Mouse (Mus musculus) heart, embryonic 12.5 days (tissue): ENCODE measurements around the gene Pou2f1. TPM values are rescaled to one million over a fixed set of nuclear protein-coding genes. Genes with fewer than 3 reads are reported as not detected.

Experiments used
- ATAC-seq: fragments of 200-750 bp; cut with Nextera tagmentation; 2 replicates; pipeline ENCODE4 v1.8.0; 2017; ENCODE audit warnings: moderate TSS enrichment, moderate library complexity; ENCODE audit not compliant: insufficient number of reproducible peaks, low FRiP score
- H3K27ac ChIP-seq: fragments of 300-500 bp; sonication (generic); 2 replicates; pipeline ENCODE4 v1.5.1; 2016; ENCODE audit warnings: mild to moderate bottlenecking, moderate library complexity; ENCODE audit not compliant: poor library complexity, severe bottlenecking
- H3K27me3 ChIP-seq: fragments of 300-500 bp; sonication (generic); replicated peaks from 2 replicates; pipeline ENCODE4 v1.6.1; 2016; ENCODE audit warnings: mild to moderate bottlenecking, moderate library complexity
- H3K36me3 ChIP-seq: fragments of 300-500 bp; sonication (generic); 2 replicates; pipeline ENCODE4 v1.6.1; 2016; ENCODE audit warnings: mild to moderate bottlenecking, moderate library complexity
- H3K4me1 ChIP-seq: fragments of 300-500 bp; sonication (generic); replicated peaks from 2 replicates; pipeline ENCODE4 v1.6.1; 2016; ENCODE audit warnings: mild to moderate bottlenecking
- H3K4me2 ChIP-seq: fragments of 300-500 bp; sonication (generic); 2 replicates; pipeline ENCODE4 v1.6.1; 2016; ENCODE audit warnings: mild to moderate bottlenecking, moderate library complexity
- H3K4me3 ChIP-seq: fragments of 300-500 bp; sonication (generic); 2 replicates; pipeline ENCODE4 v1.5.1; 2016; ENCODE audit warnings: mild to moderate bottlenecking
- H3K9ac ChIP-seq: fragments of 300-500 bp; sonication (generic); 2 replicates; pipeline ENCODE4 v1.6.1; 2016; ENCODE audit warnings: mild to moderate bottlenecking, moderate library complexity
- H3K9me3 ChIP-seq: fragments of 300-500 bp; sonication (generic); replicated peaks from 2 replicates; pipeline ENCODE4 v1.6.1; 2016; ENCODE audit warnings: mild to moderate bottlenecking, moderate library complexity
- WGBS: fragments of 180-500 bp; shearing (Covaris S2); methylation state at CpG from one replicate; pipeline ENCODE4 v1.1.7; 2016; 5-methylcytosine and 5-hydroxymethylcytosine counted together
- polyA plus RNA-seq: library from polyadenylated mRNA; unstranded; fragments of >200 nt; fragmentation: Nextera tagmentation; extraction: Ambion mirVana; gene quantifications from 2 replicates; pipeline ENCODE4 v1.2.1, GENCODE M21; 2016

Gene Pou2f1
- polyA plus RNA-seq, 1 experiment from 2014 or later, result 11.9 TPM

DNA sequence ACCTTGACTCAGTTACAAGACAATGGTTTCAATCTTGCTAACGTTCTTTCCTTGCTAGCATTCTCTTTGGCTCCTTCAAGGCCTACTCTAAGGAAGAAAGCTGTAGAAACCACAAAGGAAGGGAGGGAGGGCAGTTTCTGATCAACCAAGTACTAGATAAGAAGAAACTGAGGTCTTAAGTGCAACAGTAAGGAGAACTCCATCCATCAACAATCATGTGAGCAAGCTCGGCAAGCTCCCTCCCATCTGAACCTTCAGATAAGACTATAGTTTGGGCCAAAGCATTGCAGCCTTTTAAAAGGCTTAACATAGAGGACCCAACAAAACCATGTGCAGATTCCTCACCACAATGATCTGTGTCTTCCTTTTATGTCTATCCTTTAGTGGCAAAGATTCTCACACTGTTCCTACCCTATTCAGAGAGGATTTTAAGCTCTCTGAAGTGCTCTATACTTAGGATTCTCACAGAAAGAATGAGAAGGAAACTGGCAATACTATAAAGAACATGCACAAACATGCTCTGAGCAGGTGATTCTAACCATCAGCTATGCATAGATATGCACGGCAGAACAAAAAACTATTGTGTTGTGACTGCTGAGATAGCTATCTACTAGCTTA is 16.6 kb downstream of the Pou2f1 start:
- no peaks in the 10 kb centered on the region for H3K9me3 ChIP-seq
- H3K4me2 ChIP-seq, result no peak overlapping the region
- no peaks in the 10 kb centered on the region for H3K36me3 ChIP-seq
- no peaks in the 10 kb centered on the region for H3K27me3 ChIP-seq
- ATAC-seq, result no peak
- H3K4me3 ChIP-seq, result no peak overlapping the region
- H3K9ac ChIP-seq, result no peak overlapping the region
- 54% methylated on average over 3 of the region's 3 CpGs for WGBS
- H3K4me1 ChIP-seq, result peaks cover 15% of the 10 kb centered on the region
- no peak overlapping the region for H3K27ac ChIP-seq

DNA sequence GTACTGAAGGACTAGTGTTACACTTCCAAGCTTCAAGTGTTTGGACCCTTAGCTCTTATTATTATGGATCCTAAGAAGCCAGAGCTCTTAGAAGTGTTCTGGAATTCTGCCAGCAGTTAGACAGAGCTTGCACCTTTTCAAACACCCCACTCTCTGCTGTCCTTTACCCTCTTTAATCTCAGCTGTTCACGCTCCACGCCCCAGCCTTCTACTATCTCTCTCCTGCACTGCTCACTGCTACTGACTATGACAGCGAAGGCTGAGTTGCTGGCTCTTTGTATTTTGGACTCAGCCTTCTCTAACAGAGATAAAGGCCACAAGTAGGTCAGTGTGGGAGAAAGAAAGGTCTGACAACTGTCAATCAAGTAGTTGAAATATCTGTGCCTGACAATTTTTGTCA is 17.3 kb downstream of the Pou2f1 start:
- Histone ChIP-seq H3K4me3 (no peak overlapping the region), H3K9ac (no peak overlapping the region), H3K4me1 (peaks cover 15% of the 10 kb centered on the region), H3K27me3 (no peaks in the 10 kb centered on the region), H3K9me3 (no peaks in the 10 kb centered on the region), H3K4me2 (peak overlapping the region; percentile 7; the same call in 1 of the 2 replicates), H3K36me3 (no peaks in the 10 kb centered on the region), H3K27ac (peak overlapping the region; percentile 34; the same call in 1 of the 2 replicates)
- ATAC-seq, result peak; percentile 84
- 27% methylated on average over 3 of the region's 3 CpGs for WGBS

DNA sequence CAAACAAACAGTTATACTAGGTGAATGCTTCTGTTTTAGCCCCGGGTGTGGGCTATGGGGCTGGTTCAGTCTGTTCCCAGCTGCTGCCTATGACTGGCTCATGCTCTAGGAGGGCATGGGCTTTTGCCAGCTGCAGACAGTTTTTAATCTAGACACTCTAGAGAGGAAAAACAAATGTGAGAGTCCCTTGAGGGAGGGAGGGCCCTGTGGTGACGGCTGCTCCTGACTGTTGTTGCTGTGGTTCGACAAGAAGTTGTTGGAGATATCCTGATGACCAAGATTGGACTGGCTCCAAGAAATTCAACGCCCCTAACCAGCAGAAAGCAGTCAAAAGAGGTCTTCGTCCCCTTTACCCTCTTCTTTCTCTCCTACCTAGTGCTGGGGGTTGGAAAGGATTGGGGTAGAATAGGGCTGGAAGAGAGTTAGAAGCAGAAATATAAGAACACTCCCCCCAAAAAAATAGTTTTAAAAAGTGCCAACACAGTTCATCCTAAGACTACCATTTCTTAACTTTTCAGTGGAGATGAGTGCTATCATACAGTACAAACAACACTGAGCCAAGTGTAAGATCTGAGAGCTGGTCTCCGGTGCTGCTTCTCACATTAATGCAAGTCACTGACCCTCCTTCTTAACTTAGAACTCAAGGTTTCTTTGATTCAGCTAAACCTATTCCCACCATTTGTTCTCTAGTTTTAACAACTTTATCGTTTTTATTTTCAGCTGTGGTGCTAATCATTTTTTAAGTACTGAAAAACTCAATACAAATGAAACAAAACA is 25.6 kb downstream of the Pou2f1 start:
- 24% methylated on average over 7 of the region's 7 CpGs for WGBS
- Histone ChIP-seq H3K27ac (peak overlapping the region; percentile 41; the same call in 1 of the 2 replicates), H3K4me2 (peak overlapping the region; percentile 5; the same call in 1 of the 2 replicates), H3K27me3 (no peaks in the 10 kb centered on the region), H3K9ac (no peak overlapping the region), H3K4me1 (peaks cover 16% of the 10 kb centered on the region), H3K36me3 (no peaks in the 10 kb centered on the region), H3K4me3 (no peak overlapping the region), H3K9me3 (no peaks in the 10 kb centered on the region)
- no peak; the same call in 1 of the 2 replicates for ATAC-seq

DNA sequence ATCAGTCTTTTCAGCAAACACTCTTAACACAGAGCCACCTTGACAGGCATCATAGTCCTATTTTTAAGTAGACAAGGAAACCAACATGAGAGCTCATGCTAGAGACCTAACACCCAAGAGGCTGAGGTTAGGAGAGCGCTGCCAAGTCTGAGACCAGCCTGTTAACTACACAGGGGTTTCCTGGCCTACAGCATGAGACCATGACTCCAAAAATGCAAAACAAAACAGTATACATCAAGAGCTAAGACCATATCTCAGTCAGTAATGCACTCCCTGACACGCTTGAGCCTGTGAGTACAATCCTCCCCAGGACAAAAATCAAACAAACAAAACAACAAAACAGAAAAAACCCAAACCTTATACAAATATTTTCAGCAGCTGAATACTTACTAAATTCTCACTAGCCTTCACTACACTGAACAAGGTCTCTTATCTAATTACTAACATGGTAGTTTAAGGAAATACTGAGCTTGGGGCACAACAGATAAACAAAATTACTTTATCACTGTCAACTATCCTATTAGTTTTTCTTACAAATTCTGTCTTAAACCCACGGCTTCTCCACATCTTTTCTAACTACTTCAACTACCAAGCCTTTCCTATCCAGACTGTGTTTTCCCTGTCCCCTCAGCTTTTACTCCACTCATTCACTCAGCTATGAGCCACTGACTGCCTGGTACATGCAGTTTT is 33.3 kb downstream of the Pou2f1 start:
- Histone ChIP-seq H3K27me3 (no peaks in the 10 kb centered on the region), H3K27ac (no peak overlapping the region), H3K4me1 (0 out of 2 replicates have a peak, but pooled peaks cover 8% of the 10 kb centered on the region), H3K4me3 (no peak overlapping the region), H3K9me3 (no peaks in the 10 kb centered on the region), H3K36me3 (peaks cover 4% of the 10 kb centered on the region; the same call in 1 of the 2 replicates), H3K4me2 (no peak overlapping the region), H3K9ac (no peak overlapping the region)
- WGBS, result 78% methylated on average over 3 of the region's 3 CpGs
- no peak for ATAC-seq

DNA sequence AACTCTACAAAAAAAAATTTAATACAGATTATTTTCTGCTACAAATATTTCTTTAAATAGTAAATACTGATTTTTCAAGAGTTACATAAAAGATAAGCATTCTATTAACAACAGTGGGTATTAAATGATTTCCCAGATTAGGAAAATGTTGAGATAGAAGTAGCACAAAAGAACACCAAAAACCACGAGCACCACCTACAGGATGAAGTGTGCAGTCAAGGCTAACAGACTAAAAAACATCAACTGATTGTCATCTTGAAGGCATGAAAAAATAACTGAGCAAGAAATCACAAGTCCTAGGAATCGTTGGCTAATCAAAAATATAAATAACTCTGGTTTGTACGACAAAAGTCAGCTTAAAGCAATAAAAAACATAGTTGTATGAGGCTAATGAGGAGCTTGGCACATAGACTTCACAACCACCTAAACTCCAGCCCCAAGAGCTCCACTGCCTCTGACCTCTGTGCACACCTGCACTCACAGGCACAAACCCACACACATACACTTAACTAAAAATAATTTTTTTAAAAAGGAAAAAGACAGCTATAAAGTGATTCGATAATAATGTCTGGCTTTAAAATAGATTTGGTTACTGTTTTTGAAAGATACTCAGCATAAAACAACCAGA is 35.3 kb downstream of the Pou2f1 start:
- ATAC-seq, result no peak
- Histone ChIP-seq H3K36me3 (peaks cover 4% of the 10 kb centered on the region; the same call in 1 of the 2 replicates), H3K27ac (no peak overlapping the region), H3K4me2 (no peak overlapping the region), H3K4me3 (no peak overlapping the region), H3K9ac (no peak overlapping the region), H3K4me1 (peaks cover 11% of the 10 kb centered on the region; the same call in 1 of the 2 replicates), H3K9me3 (no peaks in the 10 kb centered on the region), H3K27me3 (no peaks in the 10 kb centered on the region)
- 45% methylated on average over 4 of the region's 4 CpGs for WGBS

DNA sequence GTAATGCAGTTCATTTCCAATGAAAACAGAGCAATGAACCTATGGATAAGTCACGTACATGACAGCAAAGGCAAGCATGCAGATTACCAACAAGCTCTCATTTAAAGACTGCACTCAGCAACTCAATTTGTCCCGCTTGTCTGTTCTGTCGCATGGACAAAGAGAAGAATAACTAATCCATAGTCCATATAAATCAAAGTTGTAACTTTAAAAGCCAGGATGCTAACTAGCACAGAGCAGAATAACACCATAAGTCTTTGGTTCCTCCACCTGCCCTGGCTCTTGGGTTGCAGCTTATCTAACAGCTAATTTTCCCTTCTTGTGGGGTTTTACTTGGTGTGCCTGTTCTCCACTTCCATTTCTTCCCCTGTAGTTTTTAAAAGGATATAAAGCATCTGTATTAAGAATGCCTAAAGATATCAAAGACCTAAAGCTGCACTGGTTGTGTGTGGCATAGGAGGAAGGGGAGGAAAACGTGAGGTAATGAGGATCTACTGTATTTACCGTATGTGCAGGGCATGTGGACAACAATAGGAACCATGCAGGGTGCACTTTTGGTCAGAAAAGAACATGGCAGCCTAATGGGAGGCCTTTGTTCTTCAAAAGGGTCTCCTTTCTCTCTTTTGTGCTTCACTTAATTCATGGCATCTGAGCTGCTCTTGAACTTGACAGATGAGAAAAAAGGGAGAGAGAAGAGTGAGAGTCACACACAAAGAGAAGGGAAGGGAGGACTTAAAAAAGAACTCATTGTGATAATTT is 36.1 kb downstream of the Pou2f1 start:
- H3K4me2 ChIP-seq, result no peak overlapping the region
- H3K4me3 ChIP-seq, result no peak overlapping the region
- no peak overlapping the region for H3K9ac ChIP-seq
- H3K9me3 ChIP-seq, result no peaks in the 10 kb centered on the region
- peaks cover 4% of the 10 kb centered on the region; the same call in 1 of the 2 replicates for H3K36me3 ChIP-seq
- ATAC-seq, result no peak
- no peaks in the 10 kb centered on the region for H3K27me3 ChIP-seq
- H3K4me1 ChIP-seq, result peaks cover 17% of the 10 kb centered on the region
- 80% methylated on average over 5 of the region's 5 CpGs for WGBS
- no peak overlapping the region for H3K27ac ChIP-seq

DNA sequence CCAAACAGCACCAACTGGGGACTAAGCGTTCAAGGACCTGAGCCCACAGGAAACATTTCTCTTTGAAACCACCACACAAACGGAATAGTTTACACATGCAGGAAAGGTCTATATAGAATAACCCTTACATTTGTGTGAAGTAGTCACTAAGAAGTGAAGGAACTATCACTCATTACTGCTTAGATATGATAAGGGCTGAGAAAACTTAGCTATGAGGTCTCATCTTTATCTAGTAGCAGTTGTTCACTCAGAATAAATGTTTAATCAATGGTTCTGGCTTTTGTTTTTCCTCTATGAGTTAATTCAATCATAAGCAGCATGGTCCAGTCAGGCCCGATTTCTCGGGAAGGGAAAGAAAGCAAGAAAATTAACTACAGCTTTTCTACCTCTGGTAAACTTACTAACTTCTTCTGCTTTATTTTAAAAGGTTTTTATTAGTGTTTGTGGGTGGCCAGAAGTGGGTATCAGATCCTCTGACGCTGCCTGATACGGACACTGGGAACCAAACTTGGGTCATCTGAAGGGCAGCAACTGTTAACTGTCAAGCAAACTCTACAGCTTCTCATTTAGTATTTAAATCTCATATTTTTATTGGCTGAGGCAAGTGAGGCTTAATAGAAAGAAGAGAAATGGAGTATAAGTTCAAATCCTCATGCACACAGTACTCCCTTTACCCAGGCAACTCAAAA is 40.7 kb downstream of the Pou2f1 start:
- Histone ChIP-seq H3K4me1 (peaks cover 36% of the 10 kb centered on the region), H3K36me3 (no peaks in the 10 kb centered on the region), H3K9ac (no peak overlapping the region), H3K27ac (no peak overlapping the region), H3K27me3 (no peaks in the 10 kb centered on the region), H3K4me2 (no peak overlapping the region), H3K4me3 (no peak overlapping the region), H3K9me3 (no peaks in the 10 kb centered on the region)
- no peak for ATAC-seq
- 60% methylated on average over 6 of the region's 6 CpGs for WGBS

DNA sequence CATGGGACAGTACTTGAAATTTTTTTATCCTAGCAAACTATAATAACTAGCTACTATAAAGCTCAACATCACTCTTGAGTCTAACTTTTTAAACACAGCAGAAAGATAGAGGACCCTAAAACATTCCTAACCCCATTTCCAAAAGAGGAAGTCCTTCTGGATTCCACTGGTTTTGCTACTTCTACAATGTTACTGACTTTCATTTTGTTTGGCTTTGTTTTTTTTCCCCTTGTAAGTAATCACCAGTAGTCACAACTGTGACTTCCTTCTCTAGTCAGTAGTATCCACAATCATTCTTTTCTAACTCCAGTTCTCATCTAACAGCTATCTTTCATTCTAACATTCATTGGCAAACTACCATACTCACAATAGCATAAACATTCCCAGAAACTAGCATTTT is 44.3 kb downstream of the Pou2f1 start:
- no peaks in the 10 kb centered on the region for H3K27me3 ChIP-seq
- no peaks in the 10 kb centered on the region for H3K36me3 ChIP-seq
- no peak overlapping the region for H3K4me3 ChIP-seq
- no peak overlapping the region for H3K4me2 ChIP-seq
- H3K9ac ChIP-seq, result no peak overlapping the region
- ATAC-seq, result no peak
- H3K4me1 ChIP-seq, result peaks cover 28% of the 10 kb centered on the region
- no peaks in the 10 kb centered on the region for H3K9me3 ChIP-seq
- H3K27ac ChIP-seq, result no peak overlapping the region

DNA sequence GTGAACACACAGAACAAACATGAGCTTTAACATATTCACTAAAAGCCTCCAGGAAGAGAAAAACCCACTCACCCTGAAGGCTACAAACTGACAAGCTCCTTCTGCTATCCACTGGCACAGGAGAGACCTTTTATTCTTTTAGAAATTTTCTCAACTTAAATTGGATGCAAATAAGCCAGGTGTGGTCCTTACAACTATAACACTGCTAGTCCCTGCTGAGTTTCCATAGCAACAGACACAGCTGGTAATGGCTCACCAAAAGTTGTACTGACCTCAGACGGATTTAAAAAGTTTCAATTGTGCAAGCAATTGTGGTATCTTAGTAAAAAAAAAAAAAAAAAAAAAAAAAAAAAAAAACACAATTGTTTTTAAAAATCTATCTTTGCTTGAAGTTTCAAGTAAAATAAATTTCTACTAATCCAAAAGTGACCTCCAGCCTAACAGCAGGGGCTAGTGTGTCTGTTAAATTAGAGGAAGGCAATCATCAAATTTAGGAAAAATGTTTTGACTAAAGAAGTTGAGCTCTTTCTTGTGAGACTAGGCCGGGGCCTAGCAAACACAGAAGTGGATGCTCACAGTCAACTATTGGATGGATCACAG is 54.2 kb downstream of the Pou2f1 start:
- H3K9me3 ChIP-seq, result no peaks in the 10 kb centered on the region
- no peak overlapping the region for H3K27ac ChIP-seq
- H3K36me3 ChIP-seq, result no peaks in the 10 kb centered on the region
- no peak for ATAC-seq
- no peak overlapping the region for H3K4me2 ChIP-seq
- H3K9ac ChIP-seq, result no peak overlapping the region
- H3K4me3 ChIP-seq, result no peak overlapping the region
- H3K4me1 ChIP-seq, result peaks cover 6% of the 10 kb centered on the region
- no peaks in the 10 kb centered on the region for H3K27me3 ChIP-seq
- WGBS, result 77% methylated on average over 2 of the region's 2 CpGs

DNA sequence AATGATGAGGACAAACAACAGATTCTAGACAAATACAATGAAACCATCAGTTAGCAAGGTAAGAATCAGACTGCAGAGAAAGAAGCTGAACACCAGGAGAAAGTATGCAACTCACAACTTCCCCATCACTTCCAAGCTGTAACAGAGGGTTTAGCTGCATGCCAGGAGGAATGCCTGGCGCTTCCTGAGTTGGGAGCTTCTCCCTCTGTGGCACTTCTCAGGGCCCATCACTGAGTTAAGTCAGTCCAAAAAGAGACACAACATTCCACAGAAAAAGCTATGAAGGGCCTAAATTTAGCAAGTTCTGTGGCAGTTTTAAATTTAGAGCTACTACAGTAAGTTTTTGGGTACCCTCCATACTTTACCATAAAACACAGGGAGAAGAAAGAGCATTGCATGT is 59.2 kb downstream of the Pou2f1 start:
- Histone ChIP-seq H3K27me3 (no peaks in the 10 kb centered on the region), H3K9ac (no peak overlapping the region), H3K9me3 (no peaks in the 10 kb centered on the region), H3K27ac (no peak overlapping the region), H3K4me3 (no peak overlapping the region), H3K4me2 (no peak overlapping the region), H3K4me1 (peaks cover 8% of the 10 kb centered on the region), H3K36me3 (no peaks in the 10 kb centered on the region)
- 75% methylated on average over 1 of the region's 1 CpGs for WGBS
- ATAC-seq, result no peak
